In genomic region chr7:43490182-43490584, GRCm38 (mm10) we compare ENCODE assay signal across 8 mouse cellular contexts. TPM values are rescaled to one million over a fixed set of nuclear protein-coding genes. Genes with fewer than 3 reads are reported as not detected.
DNase-seq lines count a peak whose midpoint lies in the region; ATAC-seq lines count a peak whose summit lies in the region.

No protein-coding gene starts in this region.

- H3K4me1 ChIP-seq in stomach, embryonic 16.5 days (ENCODE audit: control insufficient read depth, insufficient read depth, low read length): no peaks in the 10 kb centered on the region; the same call in 1 of the 2 replicates

- no peak overlapping the region for H3K27ac ChIP-seq in stomach, embryonic 16.5 days (ENCODE audit: low read length)

- H3K27me3 ChIP-seq in stomach, embryonic 16.5 days (ENCODE audit: control insufficient read depth, insufficient read depth, low read length): no peaks in the 10 kb centered on the region; the same call in 1 of the 2 replicates

- peak overlapping the region; percentile 68 for H3K9ac ChIP-seq in stomach, embryonic 16.5 days (ENCODE audit: low read length)

- peak; percentile 79 for ATAC-seq in stomach, embryonic 16.5 days (ENCODE audit: insufficient read depth, low FRiP score)
- no peak for ATAC-seq in megakaryocyte-erythroid progenitor cell, adult 5-6 weeks (replicated peaks; ENCODE audit: low FRiP score, low TSS enrichment, poor library complexity, severe bottlenecking)

- 2% methylated on average over 13 of the region's 13 CpGs for WGBS in stomach, embryonic 16.5 days

- no peaks in the 10 kb centered on the region for H3K36me3 ChIP-seq in stomach, embryonic 16.5 days (ENCODE audit: control insufficient read depth, insufficient read depth, low read length)

- no peaks in the 10 kb centered on the region for H3K9me3 ChIP-seq in stomach, embryonic 16.5 days (replicated peaks; ENCODE audit: control insufficient read depth, low read length)

- DNase-seq in urinary bladder, postnatal 14 days (ENCODE audit: low spot score): peak; percentile 18
- no peak for DNase-seq in urinary bladder, adult 2 months (ENCODE audit: low spot score)
- peak; percentile 72 for DNase-seq in embryo, embryonic 10.5 days (ENCODE audit: low spot score)
- peak; percentile 27 for DNase-seq in gastrocnemius, postnatal 25 days
- peak; percentile 72 to 76 for DNase-seq in kidney, postnatal 4 days
- DNase-seq in mesoderm, embryonic 11.5 days (ENCODE audit: low read depth, low spot score): peak; percentile 72

- peak overlapping the region; percentile 48 for H3K4me3 ChIP-seq in stomach, embryonic 16.5 days (replicated peaks; ENCODE audit: low read length)

- peak overlapping the region; percentile 67 for H3K4me2 ChIP-seq in stomach, embryonic 16.5 days (ENCODE audit: low read depth, low read length)

RNA-seq across cellular contexts. Expression of gene Iglon5, which starts 0.3 kb away (rescaled TPM):
- 3.7 and 7.2 TPM in 2 replicates for polyA plus RNA-seq in urinary bladder, adult 2 months (2012; rRNA removed)
- under 1 TPM; 0.31 to 0.32 TPM for total RNA-seq in gastrocnemius, postnatal 25 days (2021)
- polyA plus RNA-seq in stomach, embryonic 16.5 days (2015; fragmentation: Nextera tagmentation; extraction: Ambion mirVana): 0.30 and 0.39 TPM in 2 replicates
- not detected in 2 replicates for total RNA-seq in megakaryocyte-erythroid progenitor cell, adult 5-6 weeks (2014; fragmentation: Nextera tagmentation)
- not detected in 2 replicates for total RNA-seq in megakaryocyte-erythroid progenitor cell, adult 5-6 weeks (2017)

RNA-seq across cellular contexts. Expression of gene 4931406B18Rik, which starts 15.6 kb away (rescaled TPM):
- polyA plus RNA-seq in urinary bladder, adult 2 months (2012; rRNA removed): not detected in 2 replicates
- total RNA-seq in gastrocnemius, postnatal 25 days (2021): not detected
- not detected in 2 replicates for polyA plus RNA-seq in stomach, embryonic 16.5 days (2015; fragmentation: Nextera tagmentation; extraction: Ambion mirVana)
- not detected in 2 replicates for total RNA-seq in megakaryocyte-erythroid progenitor cell, adult 5-6 weeks (2014; fragmentation: Nextera tagmentation)
- total RNA-seq in megakaryocyte-erythroid progenitor cell, adult 5-6 weeks (2017): not detected in 2 replicates

RNA-seq across cellular contexts. Expression of gene Vsig10l, which starts 27.2 kb away (rescaled TPM):
- polyA plus RNA-seq in urinary bladder, adult 2 months (2012; rRNA removed): 2.7 and 3.1 TPM in 2 replicates
- total RNA-seq in gastrocnemius, postnatal 25 days (2021): 1 to 10 TPM in 1 of 2 experiments, under 1 TPM in 1; 0.79 to 1.2 TPM
- 17.7 and 28.7 TPM in 2 replicates for polyA plus RNA-seq in stomach, embryonic 16.5 days (2015; fragmentation: Nextera tagmentation; extraction: Ambion mirVana)
- total RNA-seq in megakaryocyte-erythroid progenitor cell, adult 5-6 weeks (2014; fragmentation: Nextera tagmentation): 2.3 and 2.9 TPM in 2 replicates
- 3.0 and 8.9 TPM in 2 replicates for total RNA-seq in megakaryocyte-erythroid progenitor cell, adult 5-6 weeks (2017)

RNA-seq across cellular contexts. Expression of gene Gm45233, which starts 46.3 kb away (rescaled TPM):
- polyA plus RNA-seq in urinary bladder, adult 2 months (2012; rRNA removed): 0.12 and 0.56 TPM in 2 replicates
- under 1 TPM; 0.46 to 0.62 TPM for total RNA-seq in gastrocnemius, postnatal 25 days (2021)
- polyA plus RNA-seq in stomach, embryonic 16.5 days (2015; fragmentation: Nextera tagmentation; extraction: Ambion mirVana): 0.62 TPM in 1 of 2 replicates, not detected in the other
- total RNA-seq in megakaryocyte-erythroid progenitor cell, adult 5-6 weeks (2014; fragmentation: Nextera tagmentation): not detected in 2 replicates
- 4.2 TPM in 1 of 2 replicates, not detected in the other for total RNA-seq in megakaryocyte-erythroid progenitor cell, adult 5-6 weeks (2017)

RNA-seq across cellular contexts. Expression of gene Etfb, which starts 46.3 kb away (rescaled TPM):
- polyA plus RNA-seq in urinary bladder, adult 2 months (2012; rRNA removed): 244 and 246 TPM in 2 replicates
- total RNA-seq in gastrocnemius, postnatal 25 days (2021): 100 to 1,000 TPM; 310 to 323 TPM
- 365 and 382 TPM in 2 replicates for polyA plus RNA-seq in stomach, embryonic 16.5 days (2015; fragmentation: Nextera tagmentation; extraction: Ambion mirVana)
- 212 and 237 TPM in 2 replicates for total RNA-seq in megakaryocyte-erythroid progenitor cell, adult 5-6 weeks (2014; fragmentation: Nextera tagmentation)
- total RNA-seq in megakaryocyte-erythroid progenitor cell, adult 5-6 weeks (2017): 396 and 426 TPM in 2 replicates
